Mouse (Mus musculus) layer of hippocampus, adult 18-20 months (tissue): ENCODE results near the gene Abca12. TPM values are rescaled to one million over a fixed set of nuclear protein-coding genes. Genes with fewer than 3 reads are reported as not detected.

Experiments
- DNase-seq, 2 experiments: peaks; one replicate each; pipeline ENCODE4 v3.0.0; 2022; ENCODE audit warnings: low spot score in 2 of 2
- total RNA-seq, 2 experiments: library from RNA; stranded (reverse); gene quantifications; 2 replicates each; pipeline ENCODE4 v1.2.3; 2021

Abca12 gene
- total RNA-seq, 2 experiments from 2014 or later: 0.13 to 0.25 TPM

GRCm38 (mm10) chr1:71196191-71196590, 218.5 kb downstream of the Abca12 start:
- DNase-seq: no peak

DNA sequence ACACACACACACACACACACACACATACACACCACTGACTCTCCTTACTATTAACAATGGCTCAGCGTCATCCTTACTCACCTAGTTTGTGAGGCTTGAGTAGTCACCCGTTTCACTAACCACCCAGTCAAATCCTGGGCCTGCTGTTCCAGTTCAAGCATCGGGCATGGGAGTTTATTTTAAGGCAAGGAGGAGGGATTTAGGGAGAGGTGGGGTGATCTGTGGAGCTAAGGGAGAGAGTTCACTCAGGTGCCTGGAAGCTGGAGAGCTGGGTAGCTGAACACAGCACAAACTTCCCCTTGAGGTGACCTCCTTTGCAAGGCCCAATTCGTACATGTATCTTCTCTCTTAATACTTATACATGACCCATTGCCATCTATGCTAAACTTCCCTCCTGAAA, 219.4 kb downstream of the Abca12 start:
- no peak for DNase-seq

- no peak for DNase-seq
Measured at GRCm38 (mm10) chr1:71193931-71194330, 220.8 kb downstream of the Abca12 start.

Other genes with a start within 250 kb of the Abca12 start
- 10 to 100 TPM; 32.9 to 38.5 TPM for gene Atic, start 142.2 kb upstream of the Abca12 start, total RNA-seq
- 10 to 100 TPM; 35.2 to 39.9 TPM for gene Fn1, start 238.3 kb upstream of the Abca12 start, total RNA-seq